ENCODE assay signal across 7 mouse cellular contexts in genomic region chr2:33616411-33616843, GRCm38 (mm10). TPM values are rescaled to one million over a fixed set of nuclear protein-coding genes. Genes with fewer than 3 reads are reported as not detected.
DNase-seq lines count a peak whose midpoint lies in the region; ATAC-seq and TF ChIP-seq lines count a peak whose summit lies in the region.

No protein-coding gene starts in this region.

- no peaks in the 10 kb centered on the region for H3K36me3 ChIP-seq in ES-E14 (ENCODE audit: control insufficient read depth, insufficient read depth, low read length, poor library complexity, severe bottlenecking)
- H3K36me3 ChIP-seq in forebrain, embryonic 12.5 days (replicated peaks): no peaks in the 10 kb centered on the region
- no peaks in the 10 kb centered on the region for H3K36me3 ChIP-seq in kidney, embryonic 14.5 days (ENCODE audit: control insufficient read depth, insufficient read depth, low read length)
- H3K36me3 ChIP-seq in limb, embryonic 15.5 days: no peaks in the 10 kb centered on the region

- H3K9me3 ChIP-seq in ES-E14 (ENCODE audit: control insufficient read depth, insufficient read depth, low read depth, low read length): no peaks in the 10 kb centered on the region
- no peaks in the 10 kb centered on the region for H3K9me3 ChIP-seq in forebrain, embryonic 12.5 days
- no peaks in the 10 kb centered on the region for H3K9me3 ChIP-seq in kidney, embryonic 14.5 days (ENCODE audit: control insufficient read depth, low read length)
- H3K9me3 ChIP-seq in limb, embryonic 15.5 days: no peaks in the 10 kb centered on the region

- H3K27me3 ChIP-seq in forebrain, embryonic 12.5 days: peaks cover 99% of the 10 kb centered on the region
- H3K27me3 ChIP-seq in kidney, embryonic 14.5 days (ENCODE audit: control insufficient read depth, insufficient read depth, low read length): peaks cover 36% of the 10 kb centered on the region
- peaks cover 58% of the 10 kb centered on the region for H3K27me3 ChIP-seq in limb, embryonic 15.5 days

- H3K4me1 ChIP-seq in ES-E14 (ENCODE audit: control insufficient read depth in 2 of 2, insufficient read depth in 2 of 2, low read length in 2 of 2, poor library complexity in 1 of 2): peaks cover 0 to 4% of the 10 kb centered on the region in 2 experiments; a peak in 1 of 4 replicates
- H3K4me1 ChIP-seq in forebrain, embryonic 12.5 days: peaks cover 34% of the 10 kb centered on the region
- H3K4me1 ChIP-seq in kidney, embryonic 14.5 days (ENCODE audit: control insufficient read depth, insufficient read depth, low read length): peaks cover 14% of the 10 kb centered on the region
- peaks cover 33% of the 10 kb centered on the region for H3K4me1 ChIP-seq in limb, embryonic 15.5 days

- H3K27ac ChIP-seq in ES-E14 (ENCODE audit: insufficient read depth, low read depth, low read length, poor library complexity, severe bottlenecking): no peak overlapping the region
- peak overlapping the region; percentile 82 for H3K27ac ChIP-seq in forebrain, embryonic 12.5 days
- H3K27ac ChIP-seq in kidney, embryonic 14.5 days (ENCODE audit: low read depth, low read length): no peak overlapping the region
- H3K27ac ChIP-seq in limb, embryonic 15.5 days: no peak overlapping the region

- ATAC-seq in forebrain, embryonic 12.5 days (ENCODE audit: low FRiP score): peak; percentile 87
- peak; percentile 55 for ATAC-seq in kidney, embryonic 14.5 days (ENCODE audit: low FRiP score, low TSS enrichment)
- ATAC-seq in limb, embryonic 15.5 days (ENCODE audit: insufficient number of reproducible peaks, low FRiP score, low TSS enrichment, low read depth): no peak

- no peak for DNase-seq in ES-E14 (ENCODE audit: low read depth, low spot score)
- peak; percentile 83 for DNase-seq in brain, adult 2 months (ENCODE audit: low read depth, low spot score)
- peak; percentile 58 for DNase-seq in right cerebral cortex, postnatal 25 days
- DNase-seq in ovary, adult 18-20 months (ENCODE audit: low spot score): no peak

- peak overlapping the region; percentile 62 for H3K4me2 ChIP-seq in forebrain, embryonic 12.5 days
- peak overlapping the region; percentile 73 for H3K4me2 ChIP-seq in kidney, embryonic 14.5 days (replicated peaks; ENCODE audit: low read depth, low read length)
- peak overlapping the region; percentile 63 for H3K4me2 ChIP-seq in limb, embryonic 15.5 days

- under 1% methylated on average over 30 of the region's 30 CpGs for WGBS in forebrain, embryonic 12.5 days
- whole genome bisulfite sequencing in kidney, embryonic 14.5 days: 1% methylated on average over 30 of the region's 30 CpGs
- whole genome bisulfite sequencing in limb, embryonic 15.5 days: 1% methylated on average over 30 of the region's 30 CpGs

- in situ Hi-C loops in ES-E14 (cut with MboI; ENCODE audit: low sequenced_read_pairs in 2 of 2, unreplicated experiment in 2 of 2): no loop called here

- peak overlapping the region; percentile 11; the same call in 1 of the 2 replicates for H3K9ac ChIP-seq in ES-E14 (ENCODE audit: insufficient read depth, low read depth, low read length, poor library complexity, severe bottlenecking)
- peak overlapping the region; percentile 47 for H3K9ac ChIP-seq in forebrain, embryonic 12.5 days
- H3K9ac ChIP-seq in kidney, embryonic 14.5 days (ENCODE audit: low read depth, low read length): peak overlapping the region; percentile 24; the same call in 1 of the 2 replicates
- H3K9ac ChIP-seq in limb, embryonic 15.5 days: no peak overlapping the region

- peak overlapping the region; percentile 28 to 49 for H3K4me3 ChIP-seq in ES-E14 (ENCODE audit: insufficient read depth in 1 of 2, low read depth in 1 of 2, low read length in 2 of 2, poor library complexity in 1 of 2, severe bottlenecking in 1 of 2)
- peak overlapping the region; percentile 36 for H3K4me3 ChIP-seq in forebrain, embryonic 12.5 days (replicated peaks)
- peak overlapping the region; percentile 37 for H3K4me3 ChIP-seq in kidney, embryonic 14.5 days (ENCODE audit: low read length)
- H3K4me3 ChIP-seq in limb, embryonic 15.5 days: peak overlapping the region; percentile 34

TF ChIP-seq in ES-E14, 5 proteins besides CTCF, POLR2A, EP300 and RAD21:
- TF ChIP-seq ZNF384 (IDR thresholded peaks at IDR 0.05; ENCODE audit: low read depth, low read length) (no peak), HCFC1 (IDR thresholded peaks at IDR 0.05; ENCODE audit: borderline replicate concordance, insufficient read depth, low read length) (no peak)

RNA-seq across cellular contexts. Expression of gene Lmx1b, which starts 23.9 kb away (rescaled TPM):
- total RNA-seq in ES-E14 (2012; rRNA removed): 0.32 and 0.67 TPM in 2 replicates
- 0.84 and 0.91 TPM in 2 replicates for polyA plus RNA-seq in forebrain, embryonic 12.5 days (2016; fragmentation: Nextera tagmentation; extraction: Ambion mirVana)
- 1.9 and 2.2 TPM in 2 replicates for polyA plus RNA-seq in kidney, embryonic 14.5 days (2014; fragmentation: Nextera tagmentation; extraction: Ambion mirVana)
- polyA plus RNA-seq in limb, embryonic 15.5 days (2015; fragmentation: Nextera tagmentation; extraction: Ambion mirVana): 2.9 and 4.1 TPM in 2 replicates

Comparison
In these comparisons a context has a peak if more than half of its experiments do, and no peak if none do; other contexts are left out.
1. DNase-seq: peak in brain, adult 2 months (single experiment) and right cerebral cortex, postnatal 25 days (single experiment); none in ES-E14 (single experiment) and ovary, adult 18-20 months (single experiment).
2. Peak in every context shown above with its lines, with median percentiles within 50 percentile points of each other: H3K4me3 ChIP-seq and H3K4me2 ChIP-seq.